Mouse (Mus musculus) kidney, adult 11 months (tissue): ENCODE results near the gene Rragb.
"Not testable (repeated sequence)": the region's sequence is repeated elsewhere in the genome, so short reads cannot be mapped to it uniquely, and the experiment has no call there.

Experiments used
- DNase-seq: peaks from one replicate; pipeline ENCODE4 v3.0.0; 2022

The Rragb gene

GRCm38 (mm10) chrX:153139734-153140515 is at the start of gene Rragb:
Gene Rragb (plus strand): TSS chrX:153139981.
- DNase-seq = peak; percentile 87

- no peak for DNase-seq
Observed at GRCm38 (mm10) chrX:153118486-153118885, 21.3 kb upstream of the Rragb start, which contains the start of gene Foxr2. Gene Foxr2 (plus strand): TSS chrX:153118786.

GRCm38 (mm10) chrX:153119013-153119412 is 20.8 kb upstream of the Rragb start:
- DNase-seq = no peak

- DNase-seq = no peak
Observed at GRCm38 (mm10) chrX:153142656-153143055, 2.9 kb downstream of the Rragb start.

- DNase-seq = no peak
Observed at GRCm38 (mm10) chrX:153151766-153152165, 12.0 kb downstream of the Rragb start.

GRCm38 (mm10) chrX:153155322-153155721 is 15.5 kb downstream of the Rragb start:
- DNase-seq = no peak

GRCm38 (mm10) chrX:153174786-153175185 is 35.0 kb downstream of the Rragb start:
- DNase-seq = no peak

GRCm38 (mm10) chrX:153182221-153182620 is 42.4 kb downstream of the Rragb start:
- DNase-seq = no peak

- not testable (repeated sequence) for DNase-seq
Observed at GRCm38 (mm10) chrX:153199185-153199584, 59.4 kb downstream of the Rragb start.

- no peak for DNase-seq
Observed at GRCm38 (mm10) chrX:153211101-153211500, 71.3 kb downstream of the Rragb start.
